Mouse (Mus musculus): Measurements from ENCODE around the gene B3galt4.
A peak's percentile ranks its signal among the peaks of the same experiment; 100 is the strongest.

Gene B3galt4

GRCm38 (mm10) chr17:33920282-33921097 is 30.8 kb downstream of the B3galt4 start:
- DNase-seq (ENCODE audit: low read depth): no peak

GRCm38 (mm10) chr17:33919351-33920281 is 31.7 kb downstream of the B3galt4 start:
- DNase-seq (ENCODE audit: low read depth): no peak

DNA sequence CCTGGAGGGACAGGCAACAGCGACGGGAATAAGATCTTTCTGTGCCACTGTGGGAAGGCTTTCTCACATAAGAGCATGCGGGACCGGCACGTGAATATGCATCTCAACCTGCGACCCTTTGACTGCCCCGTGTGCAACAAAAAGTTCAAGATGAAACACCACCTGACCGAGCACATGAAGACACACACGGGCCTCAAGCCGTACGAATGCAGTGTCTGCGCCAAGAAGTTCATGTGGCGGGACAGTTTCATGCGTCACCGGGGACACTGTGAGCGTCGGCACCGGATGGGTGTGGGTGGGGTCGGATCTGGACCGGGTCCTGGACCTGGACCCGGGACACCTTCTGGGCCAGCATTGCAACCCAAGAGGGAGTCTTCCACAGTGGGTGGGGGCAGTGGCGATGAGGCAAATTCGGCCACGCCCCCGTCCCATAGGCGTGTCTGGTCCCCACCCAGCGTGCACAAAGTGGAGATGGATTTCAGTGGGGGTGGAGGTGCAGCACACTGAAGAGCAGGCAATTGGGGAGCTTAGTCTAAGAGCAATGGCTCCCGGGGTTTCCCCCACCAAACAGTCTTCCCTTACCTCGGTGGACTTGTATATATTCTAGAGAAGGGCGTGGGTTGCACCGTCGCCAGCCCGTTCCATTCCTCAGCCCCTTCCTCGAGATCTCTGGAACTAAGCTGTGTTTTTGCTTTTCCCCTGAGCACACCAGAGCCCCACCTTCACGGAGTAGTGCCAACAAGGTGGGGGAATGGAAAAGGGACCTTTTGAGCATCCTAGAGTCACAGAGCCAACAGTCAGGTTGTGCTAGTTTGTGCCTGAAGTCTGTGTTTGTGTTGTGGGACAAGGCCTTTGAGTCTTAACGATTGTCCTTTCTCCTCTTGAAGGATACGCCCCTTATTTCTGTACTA is 32.7 kb downstream of the B3galt4 start:
- DNase-seq (ENCODE audit: low read depth): no peak

GRCm38 (mm10) chr17:33917656-33918292 is 33.5 kb downstream of the B3galt4 start:
- DNase-seq (ENCODE audit: low read depth): no peak

DNA sequence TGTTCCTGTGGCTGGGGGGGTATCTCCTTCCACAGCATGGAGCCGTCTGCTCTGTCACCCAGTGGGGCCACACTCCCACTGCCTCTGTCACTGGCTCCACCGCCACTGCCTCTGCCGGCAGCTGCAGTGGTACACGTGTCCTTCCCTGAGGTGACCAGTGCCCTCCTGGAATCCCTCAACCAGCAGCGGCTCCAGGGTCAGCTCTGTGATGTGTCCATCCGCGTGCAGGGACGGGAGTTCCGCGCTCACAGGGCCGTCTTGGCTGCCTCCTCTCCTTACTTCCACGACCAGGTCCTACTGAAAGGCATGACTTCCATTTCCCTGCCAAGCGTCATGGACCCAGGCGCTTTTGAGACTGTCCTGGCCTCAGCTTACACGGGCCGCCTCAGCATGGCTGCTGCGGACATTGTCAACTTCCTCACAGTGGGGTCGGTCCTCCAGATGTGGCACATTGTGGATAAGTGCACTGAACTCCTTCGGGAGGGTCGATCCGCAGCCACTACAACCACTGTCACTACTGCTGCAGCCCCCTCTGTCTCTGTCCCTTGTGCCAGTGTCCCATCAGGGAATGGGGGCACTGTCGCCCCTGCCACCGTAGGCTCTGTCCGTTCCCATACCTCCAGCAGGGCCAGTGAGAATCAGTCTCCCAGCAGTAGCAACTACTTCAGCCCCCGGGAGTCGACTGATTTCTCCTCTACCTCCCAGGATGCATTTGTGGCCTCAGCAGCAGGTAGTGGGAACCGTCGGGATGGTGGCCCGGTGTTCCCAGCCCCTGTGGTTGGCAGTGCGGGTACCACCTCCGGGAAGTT is 34.2 kb downstream of the B3galt4 start:
- DNase-seq (ENCODE audit: low read depth): no peak

DNA sequence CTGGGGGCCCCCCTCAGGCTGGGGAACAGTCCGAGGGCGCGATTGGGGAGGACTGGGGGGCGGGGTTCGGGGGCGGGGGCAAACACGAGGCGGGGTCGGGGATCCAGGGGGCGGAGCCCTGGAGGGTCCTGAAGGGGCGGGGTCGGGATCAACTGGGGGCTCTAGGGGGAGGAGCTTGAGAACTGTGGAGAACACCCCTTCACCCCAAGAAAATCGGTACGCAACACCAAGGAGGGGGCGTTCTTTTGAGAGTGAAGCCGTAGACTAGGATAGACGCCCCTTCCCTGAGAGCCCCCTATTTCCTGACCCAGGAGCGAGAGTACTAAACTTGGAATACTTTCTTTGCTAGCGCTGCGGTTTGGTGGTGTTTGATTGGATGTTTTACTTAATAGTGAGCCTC is 35.0 kb downstream of the B3galt4 start:
- no peak for DNase-seq (ENCODE audit: low read depth)

DNA sequence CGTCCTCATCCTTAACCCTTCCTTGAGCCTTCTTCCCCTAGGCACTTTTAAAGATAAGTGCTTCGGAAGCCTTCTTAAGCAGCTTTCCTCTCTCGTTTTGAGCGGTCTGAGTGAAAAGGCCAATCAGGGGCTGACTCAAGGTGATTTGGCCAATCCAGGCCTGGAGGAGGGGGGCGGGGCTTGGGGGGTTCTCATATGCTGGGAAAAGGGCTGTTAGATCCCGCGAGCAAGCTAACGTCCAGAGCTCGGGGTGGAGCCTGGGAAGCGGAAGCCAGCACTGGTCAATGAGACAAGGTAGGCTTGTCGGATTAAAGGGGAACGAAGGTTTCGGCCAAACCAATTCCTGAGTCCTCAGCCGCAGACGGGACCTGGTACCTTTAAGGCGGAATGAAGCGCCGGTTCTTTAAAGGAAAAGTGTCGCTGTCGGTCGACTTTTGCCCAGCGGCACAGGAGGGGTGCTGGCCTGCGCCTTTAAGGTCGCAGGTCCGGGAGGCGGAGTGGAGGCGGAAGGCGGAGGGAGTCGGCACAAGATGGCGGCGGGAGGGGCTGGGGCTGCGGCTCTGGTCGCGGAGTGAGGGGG is 35.5 kb downstream of the B3galt4 start, which contains the start of the genes Tapbp and Zbtb22:
TSS of gene Tapbp (plus strand) at position 229 of the 580 bp plus-strand sequence.
TSS of gene Zbtb22 (plus strand) at position 234 of the 580 bp plus-strand sequence.
- DNase-seq (ENCODE audit: low read depth): peak; percentile 98

DNA sequence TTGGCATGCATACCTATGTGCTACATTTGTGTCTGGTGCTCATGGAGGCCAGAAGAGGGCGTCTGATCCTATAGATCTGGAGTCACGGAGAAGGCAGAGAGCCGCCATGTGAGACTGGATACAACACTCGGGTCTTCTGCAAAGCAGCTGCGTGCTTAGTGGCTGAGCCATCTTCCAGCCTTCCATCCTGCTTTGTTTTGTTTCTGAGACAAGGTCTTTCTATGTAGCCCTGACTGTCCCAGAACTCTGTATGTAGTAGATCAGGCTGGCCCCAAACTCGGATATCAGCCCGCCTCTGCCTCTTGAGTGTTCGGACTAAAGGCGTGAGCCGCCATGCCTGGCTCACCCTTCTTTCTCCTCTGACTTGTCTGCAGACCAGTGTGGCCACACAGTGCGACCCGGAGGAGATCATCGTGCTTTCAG is 36.3 kb downstream of the B3galt4 start:
- DNase-seq (ENCODE audit: low read depth): no peak

GRCm38 (mm10) chr17:33913905-33914304 is 37.4 kb downstream of the B3galt4 start:
- no peak for DNase-seq (ENCODE audit: low read depth)

GRCm38 (mm10) chr17:33913264-33913663 is 38.0 kb downstream of the B3galt4 start:
- DNase-seq (ENCODE audit: low read depth): no peak

- no peak for DNase-seq (ENCODE audit: low read depth)
Observed at GRCm38 (mm10) chr17:33911813-33912414, 39.4 kb downstream of the B3galt4 start.

- no peak for DNase-seq (ENCODE audit: low read depth)
Observed at GRCm38 (mm10) chr17:33911052-33911812, 40.1 kb downstream of the B3galt4 start.

GRCm38 (mm10) chr17:33910346-33911051 is 40.8 kb downstream of the B3galt4 start:
- no peak for DNase-seq (ENCODE audit: low read depth)

DNA sequence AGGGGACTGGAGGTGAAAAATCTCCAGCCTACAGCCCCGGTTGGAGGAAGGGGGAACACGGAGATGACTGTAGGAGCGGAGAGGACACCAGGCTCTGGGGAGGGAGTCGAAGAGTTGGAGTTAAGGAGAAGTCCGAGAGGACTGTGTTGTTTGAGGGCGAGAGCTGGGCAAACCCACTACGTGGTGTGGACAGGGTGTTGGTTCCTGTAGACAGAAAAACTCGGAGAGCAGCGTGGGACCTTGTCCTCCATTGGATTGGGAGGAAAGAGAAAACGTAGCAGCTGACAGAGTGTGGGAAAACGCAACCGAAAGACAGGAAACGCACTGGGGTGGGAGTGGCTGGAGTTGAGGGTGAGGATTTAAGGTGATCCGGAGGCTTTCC is 41.4 kb downstream of the B3galt4 start:
- no peak for DNase-seq (ENCODE audit: low read depth)

GRCm38 (mm10) chr17:33909077-33909868 is 42.0 kb downstream of the B3galt4 start, which contains the start of gene Daxx:
Gene Daxx (plus strand): TSS chr17:33909414.
- peak; percentile 95 for DNase-seq (ENCODE audit: low read depth)

DNA sequence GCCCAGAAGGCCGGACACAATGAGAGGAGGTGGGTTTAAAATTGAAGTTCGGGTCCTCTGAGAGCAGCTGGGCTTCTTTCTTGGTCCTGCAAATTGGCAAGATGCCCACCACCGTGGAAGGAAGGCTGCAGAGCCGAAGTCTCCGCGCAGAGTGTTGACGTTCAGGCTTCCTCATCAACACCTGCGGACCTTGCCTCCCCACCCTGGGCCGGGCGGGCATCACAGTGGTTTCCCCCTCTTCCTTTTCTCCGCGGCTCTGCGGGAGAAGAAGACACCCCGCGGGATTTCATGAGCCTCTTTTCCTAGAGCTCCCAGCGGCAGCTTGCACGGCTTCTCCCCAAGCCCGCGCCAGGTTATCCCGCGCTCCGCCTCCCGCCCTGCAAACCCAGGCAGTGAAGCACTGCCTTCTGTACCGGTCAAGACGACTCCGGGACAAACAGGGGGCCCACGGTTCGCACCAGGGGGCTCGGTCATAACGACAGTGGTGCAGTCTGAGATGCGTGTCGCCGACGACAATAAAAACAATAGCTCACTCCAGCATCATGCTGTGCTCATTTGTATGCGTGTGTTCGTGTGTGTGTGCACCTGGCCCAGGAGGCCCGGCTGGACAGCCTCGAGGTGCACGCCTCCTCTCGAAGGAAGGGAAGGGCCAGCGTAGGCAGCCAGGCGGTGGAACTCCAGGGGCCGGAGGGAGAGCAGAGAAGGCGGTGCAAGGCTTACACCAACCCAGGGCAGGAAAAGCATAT is 42.8 kb downstream of the B3galt4 start:
- no peak for DNase-seq (ENCODE audit: low read depth)
